Mouse (Mus musculus) natural killer cell, adult 2 months (primary cell): ENCODE data around the gene Cdk17.

Experiments used
- DNase-seq, 2 experiments: peaks; one replicate each; pipeline ENCODE4 v3.0.0; 2022; ENCODE audit warnings: low spot score in 2 of 2

The Cdk17 gene

DNA sequence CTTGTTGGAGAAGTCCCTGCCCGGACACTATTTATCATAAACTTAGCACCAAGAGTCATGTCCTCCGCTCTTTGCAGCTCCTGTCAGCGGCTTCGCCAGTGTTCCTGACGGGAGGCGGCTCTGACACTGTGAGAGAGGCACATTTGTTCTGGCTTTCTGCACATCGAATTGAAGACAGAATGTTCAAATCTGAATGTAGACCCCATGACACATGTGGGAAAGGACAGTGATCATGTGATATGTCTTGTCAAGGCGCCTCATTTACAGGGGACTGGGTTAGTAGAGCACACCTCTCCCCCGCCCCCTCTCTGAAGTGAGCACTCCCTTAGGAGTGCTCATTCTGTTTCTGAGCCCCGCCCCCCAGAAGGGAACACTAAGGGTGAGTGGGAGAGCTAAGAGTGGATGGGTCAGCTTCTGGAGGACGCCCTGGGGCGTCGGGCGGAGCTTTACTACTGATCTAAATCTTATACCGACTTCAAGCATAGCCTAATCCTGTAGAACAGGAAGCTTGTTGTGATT lies 101.4 kb downstream of the Cdk17 start:
- DNase-seq = no peak

DNA sequence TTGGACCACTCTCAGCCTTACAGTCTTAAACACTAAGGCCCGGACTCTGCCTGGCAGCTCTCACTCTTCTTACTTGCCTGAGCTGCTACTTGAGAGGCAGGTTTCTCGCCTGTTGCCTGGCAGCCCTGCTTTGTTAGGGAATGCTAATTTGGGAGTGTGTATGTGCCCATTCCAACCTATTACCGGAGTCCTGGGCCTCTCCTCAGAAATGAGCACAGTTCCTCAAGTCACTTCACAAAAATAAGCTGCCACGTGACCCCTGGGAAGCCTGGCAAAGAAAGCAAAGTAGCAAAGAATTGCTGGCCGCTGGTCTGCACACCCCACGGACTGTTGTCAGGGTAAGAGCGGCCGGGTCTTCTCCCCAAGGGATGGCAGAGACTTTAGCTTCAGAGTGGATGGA lies 102.8 kb downstream of the Cdk17 start:
- no peak for DNase-seq

DNA sequence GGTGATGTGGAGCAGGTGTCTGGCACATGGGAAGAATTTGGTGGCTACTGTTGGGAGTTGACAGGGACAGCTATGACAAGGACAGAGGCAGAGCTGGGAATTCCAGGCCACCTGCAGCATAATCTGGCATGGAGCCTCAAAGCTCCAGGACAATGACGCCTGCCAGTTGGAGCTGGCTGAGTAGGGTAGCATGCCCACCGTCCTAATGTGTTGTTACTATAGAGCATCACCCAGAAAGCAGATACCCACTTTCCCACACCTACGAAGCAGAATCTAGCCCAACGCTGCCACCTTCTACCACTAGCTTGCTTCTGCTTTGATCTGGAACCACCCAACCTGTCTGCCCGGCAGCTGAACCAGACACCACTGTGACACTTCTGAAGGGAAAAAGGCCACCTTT lies 103.3 kb downstream of the Cdk17 start:
- no peak for DNase-seq

DNA sequence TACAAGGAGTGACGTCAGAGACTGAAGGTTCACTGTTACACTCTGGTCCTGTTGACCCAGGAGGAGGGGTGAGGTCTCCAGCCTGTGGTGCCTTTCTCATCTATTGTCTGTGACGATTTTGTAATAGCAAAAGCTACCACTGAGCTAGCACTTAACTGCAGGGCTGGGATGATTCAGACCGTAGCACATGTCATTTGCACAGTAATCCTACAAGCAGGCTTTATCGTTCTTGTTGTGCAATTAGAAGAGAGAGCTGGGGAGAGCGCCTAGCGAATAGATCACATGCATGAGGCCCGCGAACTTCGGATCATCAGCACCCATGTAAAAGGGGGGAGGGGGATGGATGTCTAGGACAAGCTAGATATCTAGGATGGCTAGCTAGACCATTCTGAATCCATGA lies 105.2 kb downstream of the Cdk17 start:
- no peak for DNase-seq

DNA sequence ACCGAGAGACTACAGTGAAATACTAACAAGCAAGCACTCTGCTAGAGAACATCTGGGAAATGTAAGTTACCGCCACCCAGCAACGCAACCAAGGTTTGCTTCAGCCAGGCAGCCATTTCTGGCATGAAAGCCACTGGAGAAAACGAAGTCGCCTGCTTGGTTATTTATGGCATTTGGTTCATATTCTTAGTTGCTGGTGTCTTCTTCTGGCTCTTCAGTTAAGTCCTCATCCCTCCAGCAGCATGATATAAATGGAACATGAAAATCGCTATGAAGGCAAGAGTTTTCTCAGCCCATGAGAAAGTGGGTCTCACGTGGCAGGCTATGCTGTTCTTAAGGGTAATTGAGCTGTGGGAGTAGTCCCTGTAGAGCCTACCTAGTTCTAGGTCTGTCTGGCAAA lies 105.8 kb downstream of the Cdk17 start:
- no peak for DNase-seq

DNA sequence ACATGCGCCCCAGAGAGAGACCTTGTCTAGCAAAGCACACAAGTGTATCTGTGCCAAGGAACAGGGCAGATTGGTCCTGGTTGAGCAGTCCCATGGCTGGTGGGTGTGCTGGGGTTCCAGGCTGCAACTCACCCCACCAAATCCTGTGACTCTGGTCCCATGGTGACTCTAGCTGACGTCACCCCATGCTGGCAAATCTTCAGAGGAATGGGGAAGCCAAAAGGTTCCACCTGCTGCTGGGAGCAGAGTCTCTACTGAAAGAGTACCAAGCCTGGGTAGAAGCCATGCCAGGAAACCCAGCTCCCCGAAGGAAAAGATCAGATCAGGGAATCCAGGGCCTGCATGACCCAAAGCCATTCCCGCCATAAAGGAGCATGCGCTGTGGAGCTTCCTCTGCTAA lies 106.8 kb downstream of the Cdk17 start:
- no peak for DNase-seq

DNA sequence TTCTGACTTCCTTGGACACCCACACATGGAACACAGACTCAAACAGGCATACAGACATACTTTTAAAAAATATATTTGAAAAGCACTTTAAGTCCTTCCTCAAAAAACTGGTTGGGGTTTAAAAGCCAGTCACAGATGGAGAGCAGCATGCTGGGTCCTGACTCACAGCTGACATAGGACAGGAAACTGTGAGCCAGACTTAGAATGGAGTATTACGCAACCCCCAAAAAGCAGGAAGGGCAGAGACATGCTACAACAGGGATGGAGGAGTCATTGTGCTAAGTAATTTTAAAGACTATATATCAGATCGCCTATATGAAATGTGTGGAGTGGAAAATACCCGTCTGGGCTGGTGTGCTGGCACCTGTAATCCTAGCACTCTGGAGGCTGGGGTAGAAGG lies 107.7 kb downstream of the Cdk17 start:
- no peak for DNase-seq

DNA sequence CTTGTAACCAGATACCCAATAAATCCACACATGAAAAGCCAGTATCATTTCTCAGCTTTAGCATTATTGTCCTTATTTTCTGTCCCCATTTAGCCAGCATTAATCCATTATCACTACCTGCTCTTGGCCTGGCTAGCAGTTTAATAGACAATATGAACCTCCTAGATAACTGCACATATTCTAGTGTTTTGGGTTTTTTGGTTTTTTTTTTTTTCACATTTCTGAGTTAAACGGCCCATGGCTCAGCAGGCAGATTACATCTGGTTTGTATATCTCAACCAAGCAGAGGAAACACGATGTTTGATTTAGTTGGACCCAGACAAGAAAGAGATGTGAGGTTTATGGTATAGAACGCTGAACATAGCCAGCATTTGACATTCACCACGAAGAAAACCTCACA lies 109.1 kb downstream of the Cdk17 start:
- DNase-seq = no peak

DNA sequence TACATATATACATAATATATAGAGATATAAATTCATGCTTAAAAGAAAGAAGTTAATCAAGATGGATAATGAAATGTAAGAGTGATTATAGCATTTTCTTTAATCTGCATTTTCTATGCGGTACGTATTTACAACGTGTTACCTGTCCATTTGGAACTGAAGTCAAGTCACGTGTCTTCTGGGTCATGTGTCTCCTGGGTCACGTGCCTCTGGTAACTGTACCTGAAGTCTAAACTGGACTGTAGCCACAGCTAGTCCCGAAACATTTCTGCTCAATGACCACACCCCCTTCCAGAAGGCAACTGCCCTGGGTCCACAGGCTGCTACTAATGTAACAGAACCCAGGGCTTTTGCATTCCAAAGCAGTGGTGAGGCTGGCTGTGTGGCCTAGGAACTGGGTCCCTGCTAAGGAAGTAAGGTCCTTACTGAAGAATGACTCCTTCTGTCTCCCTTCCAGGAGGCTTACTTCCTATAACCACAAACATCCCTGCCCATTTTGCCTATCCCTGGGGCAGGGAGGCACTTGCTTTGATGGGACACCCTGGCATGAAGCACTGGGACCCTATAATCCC lies 110.3 kb downstream of the Cdk17 start:
- no peak for DNase-seq

DNA sequence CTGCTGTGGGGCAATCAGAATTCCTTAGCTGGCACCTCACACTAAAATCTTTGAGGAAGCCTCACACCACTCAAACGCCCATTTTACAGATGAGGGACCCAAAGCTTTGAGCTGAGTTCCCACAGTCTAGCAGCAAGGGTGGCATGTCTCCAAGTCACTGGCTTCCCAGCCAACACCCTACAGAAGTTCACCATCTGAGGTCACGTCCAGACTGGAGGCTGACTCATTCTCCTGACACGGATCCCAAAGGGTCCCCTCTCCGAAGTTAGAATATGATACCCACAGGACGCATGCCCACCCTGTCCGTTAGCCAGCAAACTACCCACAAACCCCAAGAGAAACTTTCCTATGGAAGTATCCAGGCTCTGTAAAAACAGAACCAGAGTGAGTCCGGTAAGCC lies 111.2 kb downstream of the Cdk17 start:
- no peak for DNase-seq

DNA sequence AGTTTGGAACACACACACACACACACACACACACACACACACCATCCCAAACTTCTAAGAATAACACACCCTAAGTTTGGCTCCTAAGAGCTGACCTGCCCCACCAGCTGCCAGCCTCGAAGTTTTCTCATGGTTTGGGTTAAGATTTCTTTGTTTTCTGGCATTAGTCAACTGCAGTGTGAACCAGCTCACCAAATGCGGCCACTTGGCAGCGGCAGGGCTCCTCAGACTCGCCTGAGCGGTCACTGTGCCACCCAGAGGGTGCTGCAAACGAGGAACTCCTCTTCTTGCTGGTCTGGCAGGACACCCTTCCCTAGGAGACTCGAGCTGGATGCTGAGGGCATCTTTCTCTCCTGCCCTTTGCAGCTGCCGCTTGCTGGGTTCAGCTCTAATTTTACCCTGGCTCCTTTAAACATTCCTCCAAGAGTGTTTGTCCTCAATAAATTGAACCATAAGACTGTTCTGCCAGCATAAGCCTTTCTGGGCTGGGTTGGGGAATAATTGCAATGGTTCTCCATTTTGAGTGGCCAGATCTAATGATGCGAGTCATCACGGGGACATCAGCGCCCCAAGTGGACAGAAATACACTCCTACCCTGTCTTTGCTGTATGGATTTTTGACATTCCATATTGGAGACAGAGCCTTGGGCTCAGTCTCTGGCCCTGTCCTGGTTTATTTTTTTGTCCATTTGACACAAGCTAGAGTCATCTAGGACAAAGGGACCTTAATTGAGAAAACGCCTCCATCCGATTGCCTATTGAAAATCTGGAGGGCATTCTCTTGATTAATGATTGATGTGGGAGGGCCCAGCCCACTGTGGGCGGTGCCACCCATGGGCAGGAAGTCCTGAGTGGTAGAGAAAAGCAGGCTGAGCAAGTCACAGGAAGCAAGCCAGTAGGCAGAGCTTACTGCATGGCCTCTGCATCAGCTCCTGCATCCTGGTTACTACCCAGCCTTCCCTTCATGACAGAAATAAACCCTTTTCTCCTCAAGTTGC lies 112.6 kb downstream of the Cdk17 start:
- DNase-seq = peak; percentile 16 to 24

DNA sequence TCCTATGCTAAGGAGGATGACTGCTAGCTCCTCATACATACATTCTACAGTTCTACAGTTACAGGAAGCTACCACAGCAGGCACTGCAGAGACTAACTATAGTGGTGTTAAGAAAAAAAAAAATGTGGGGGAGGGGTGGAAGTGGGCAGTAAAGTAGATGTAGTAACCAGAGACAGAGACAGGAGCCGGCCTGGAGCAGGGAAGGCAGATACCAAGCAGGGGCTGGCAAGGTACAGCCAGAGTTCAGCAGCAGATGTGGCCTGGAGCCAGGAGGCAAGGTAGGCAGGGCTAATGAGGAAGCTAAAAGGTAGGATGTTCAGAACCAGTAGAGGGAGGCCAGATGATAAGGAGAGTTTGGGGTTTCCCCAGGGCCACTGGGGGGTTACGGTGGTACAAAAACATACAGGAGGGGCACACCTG lies 113.6 kb downstream of the Cdk17 start:
- DNase-seq = peak in 1 of 2 experiments; percentile 35

DNA sequence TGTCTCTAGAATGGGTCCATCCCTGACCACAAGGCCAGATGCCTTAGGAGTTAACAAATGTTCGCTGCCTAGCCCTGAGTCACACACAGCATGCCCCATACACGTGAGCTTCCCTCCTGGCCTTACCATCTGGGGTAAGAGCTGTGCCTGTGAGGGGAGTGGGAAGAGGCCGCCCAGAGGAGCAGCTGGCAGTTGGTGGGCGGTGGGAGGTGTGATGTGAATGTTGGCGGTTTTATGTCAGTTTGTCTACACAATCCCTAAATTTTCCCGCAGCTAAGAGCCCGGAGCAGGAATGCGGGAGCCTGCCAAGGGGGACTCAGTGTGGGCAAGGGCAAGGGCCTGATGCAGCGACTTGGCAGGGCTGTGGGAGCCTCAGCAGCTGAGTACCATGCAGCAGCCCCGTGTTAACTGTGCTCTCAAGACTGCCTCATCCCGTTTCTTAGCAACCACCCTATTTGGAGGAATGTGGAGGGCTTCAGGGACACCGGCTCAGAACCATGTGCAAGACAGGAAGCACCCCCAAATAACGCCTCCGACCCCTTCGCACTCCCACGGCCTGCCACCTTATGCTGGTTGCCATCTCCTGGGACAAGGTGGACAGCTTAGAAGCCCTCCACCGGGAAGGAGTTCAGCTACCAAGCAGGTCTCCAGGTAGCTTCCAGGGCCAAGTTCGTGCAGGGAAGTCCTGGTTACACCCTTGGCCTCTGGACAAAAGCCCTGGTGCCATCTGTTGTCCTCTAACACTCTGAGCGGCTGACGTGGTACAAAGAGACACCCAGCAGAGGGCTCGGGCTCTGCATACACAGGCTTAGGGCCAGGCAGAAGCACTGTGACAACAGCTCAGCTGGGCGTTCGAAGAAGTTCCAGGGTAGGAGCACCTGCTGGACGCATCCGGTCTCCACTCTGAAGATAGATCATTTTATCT lies 114.8 kb downstream of the Cdk17 start:
- no peak for DNase-seq

DNA sequence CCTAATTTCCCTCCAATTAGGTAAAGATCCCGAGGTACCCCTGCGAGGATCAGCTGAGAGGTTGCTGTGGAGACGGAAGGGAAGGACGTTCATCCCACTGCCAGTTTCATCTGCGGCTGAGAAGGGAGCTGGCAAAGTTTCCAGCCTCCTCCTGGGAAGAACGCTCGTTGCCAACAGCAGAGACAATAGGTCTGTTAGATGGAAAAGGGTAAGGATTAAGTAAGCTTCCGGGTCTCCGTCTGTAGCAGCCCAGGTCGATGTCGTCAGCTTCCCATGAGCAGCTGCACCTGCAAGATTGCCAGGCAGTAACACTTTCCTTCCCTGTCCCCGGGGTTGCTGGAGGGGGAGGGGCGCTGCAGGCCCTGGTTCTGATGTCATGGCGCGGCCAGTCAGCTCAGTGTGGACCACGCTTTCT lies 115.7 kb downstream of the Cdk17 start:
- DNase-seq = no peak

DNA sequence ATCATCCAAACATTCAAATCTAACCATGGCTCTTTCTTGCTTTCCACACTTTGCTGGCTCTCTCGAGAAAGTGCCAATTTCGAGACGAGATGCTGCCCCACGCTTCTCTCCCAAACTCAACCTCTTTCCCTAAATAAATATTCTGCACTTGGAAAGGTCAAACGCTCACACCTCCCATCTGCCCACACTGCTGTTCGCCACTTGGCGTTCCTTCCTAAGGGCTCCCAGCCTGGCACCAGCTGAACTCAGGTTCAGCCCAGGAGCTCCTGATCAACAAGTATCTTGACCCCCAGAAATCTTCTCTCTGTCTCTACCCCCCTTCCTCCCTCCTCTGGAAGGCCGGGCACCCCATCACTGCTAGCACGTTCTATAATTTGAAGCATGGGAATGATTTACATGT lies 116.2 kb downstream of the Cdk17 start:
- DNase-seq = no peak

DNA sequence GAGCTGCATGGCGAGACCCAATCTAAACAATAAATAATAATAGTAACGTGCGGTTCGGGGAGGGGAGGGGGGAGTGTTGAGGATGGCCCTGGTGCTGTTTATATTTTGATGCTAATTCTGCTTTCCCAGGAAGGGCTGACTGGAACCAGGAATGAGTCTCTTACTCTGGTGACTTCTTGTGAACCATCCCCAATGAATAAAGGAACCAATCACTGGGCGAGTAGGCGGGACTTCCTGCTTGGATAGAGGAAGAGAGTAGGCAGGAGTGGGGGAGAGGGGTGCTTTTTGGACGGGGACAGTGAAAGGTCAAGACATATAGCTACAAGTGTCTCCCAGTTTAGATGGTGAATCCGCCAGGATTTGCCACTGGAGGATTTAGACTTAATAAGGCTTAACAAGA lies 117.7 kb downstream of the Cdk17 start:
- DNase-seq = no peak

DNA sequence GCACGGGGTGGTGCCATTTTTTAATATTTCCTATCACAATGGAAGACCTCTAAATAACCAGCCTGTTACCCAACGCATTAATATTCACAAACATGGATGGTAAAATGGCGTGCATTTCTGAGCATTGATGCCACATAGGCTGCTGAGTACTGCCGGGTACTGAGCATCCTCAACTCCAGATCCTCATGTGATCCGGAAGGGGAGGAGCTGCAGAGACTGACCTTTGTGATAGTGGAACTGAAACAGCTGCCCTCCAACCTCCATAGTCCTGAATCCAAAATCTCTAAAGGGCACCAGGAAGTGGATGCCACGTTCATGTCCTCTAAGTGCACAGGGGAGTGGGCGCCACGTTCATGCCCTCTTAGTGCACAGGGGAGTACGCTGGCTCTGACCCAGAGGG lies 118.4 kb downstream of the Cdk17 start:
- DNase-seq = no peak

DNA sequence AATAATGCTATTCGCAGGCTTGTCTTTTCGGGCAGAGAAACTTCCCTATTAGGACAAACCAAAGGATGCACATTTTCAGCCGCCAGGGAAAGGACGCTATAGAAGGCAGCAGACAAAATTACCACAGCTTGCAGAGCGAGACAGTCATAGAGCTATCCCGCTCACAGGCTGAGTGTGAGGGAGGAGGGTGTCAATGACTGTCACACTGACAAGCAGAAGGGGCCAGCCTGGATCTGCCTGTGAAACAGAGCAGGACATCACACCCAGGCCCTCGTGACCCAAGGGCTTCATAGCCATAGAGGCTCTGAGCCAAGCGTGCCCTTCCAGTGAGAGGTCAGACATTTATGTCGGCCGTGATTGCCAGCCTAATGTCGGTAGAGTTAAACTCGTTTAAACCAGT lies 119.9 kb downstream of the Cdk17 start:
- DNase-seq = no peak

DNA sequence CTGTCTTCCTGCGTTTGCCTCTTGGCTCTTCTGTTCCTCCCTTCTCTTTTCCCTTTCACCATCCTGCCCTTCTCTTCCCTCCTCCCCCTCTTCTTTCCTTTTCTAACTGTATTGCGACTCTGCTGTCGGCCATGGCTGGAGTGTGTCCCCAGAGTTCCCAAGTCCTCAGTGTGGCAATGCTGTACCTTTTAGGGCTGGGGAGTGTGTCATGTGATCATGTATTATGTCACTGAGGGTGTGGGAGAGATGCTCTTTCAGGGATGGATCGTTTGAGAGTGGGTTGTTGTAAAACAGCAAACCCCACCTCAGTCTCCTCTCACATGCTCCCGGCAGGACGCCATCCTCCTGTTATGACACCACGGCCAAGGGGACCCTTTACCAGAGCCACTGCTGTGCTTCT lies 120.4 kb downstream of the Cdk17 start:
- no peak for DNase-seq

DNA sequence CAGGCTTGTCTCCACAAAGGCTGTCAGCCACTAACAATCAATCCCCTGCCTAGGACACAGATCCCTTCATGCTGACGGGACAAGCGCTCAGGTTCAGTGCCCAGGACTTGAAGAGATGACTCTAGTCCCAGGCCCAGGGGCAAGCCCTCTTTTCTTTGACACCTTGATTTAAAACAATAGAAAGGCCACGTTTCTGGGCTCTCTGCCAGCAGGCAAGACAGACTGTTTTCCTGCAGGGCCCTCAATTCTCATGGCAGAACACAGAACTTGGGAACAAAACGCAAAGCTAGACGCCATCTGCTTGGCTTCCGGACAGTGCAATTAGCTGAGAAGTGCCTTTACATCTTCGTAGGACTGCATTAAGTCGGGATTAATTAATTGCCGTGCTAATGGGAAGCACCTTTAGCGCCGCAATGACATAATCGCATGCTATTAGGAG lies 121.9 kb downstream of the Cdk17 start:
- DNase-seq = no peak

DNA sequence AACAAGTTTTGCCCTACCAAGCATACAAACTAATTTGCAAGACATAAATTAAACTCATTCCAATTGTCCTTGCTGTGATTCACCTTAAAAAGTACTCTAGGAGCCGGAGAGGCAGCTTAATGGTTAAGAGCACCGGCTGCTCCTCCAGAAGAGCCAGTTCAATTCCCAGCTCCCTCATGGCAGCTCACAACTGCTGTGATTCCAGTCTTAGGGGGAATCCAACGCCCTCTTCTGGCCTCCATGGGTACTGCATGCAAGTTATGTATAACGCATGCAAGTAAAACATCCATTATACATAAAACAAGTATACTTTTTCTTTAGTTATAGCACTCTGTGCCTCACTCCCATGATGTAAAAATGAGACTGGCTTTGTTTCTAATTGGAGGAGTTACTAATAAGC lies 122.6 kb downstream of the Cdk17 start:
- peak in 1 of 2 experiments; percentile 21 for DNase-seq

DNA sequence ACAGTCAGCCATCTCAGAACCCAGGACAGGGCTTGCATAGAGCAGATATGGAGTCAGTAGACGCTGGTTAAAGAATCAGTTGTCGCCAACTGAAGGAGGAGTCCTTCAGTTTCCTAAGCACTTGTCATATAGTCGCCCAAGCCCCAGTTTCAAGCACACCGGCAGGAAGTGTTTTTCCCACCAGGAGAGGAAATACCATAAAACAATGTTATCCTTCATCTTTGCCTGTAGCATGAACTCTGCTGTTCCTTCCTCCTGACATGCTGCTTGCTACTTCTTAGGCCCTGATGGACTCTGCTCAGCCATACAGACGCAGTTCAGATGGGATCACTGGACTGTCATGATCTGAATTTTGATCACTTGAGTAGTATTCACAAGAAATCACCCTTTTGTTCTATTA lies 124.8 kb downstream of the Cdk17 start:
- no peak for DNase-seq
